Mouse (Mus musculus) spleen, adult 2 months (tissue): ENCODE results near the gene Thada.

ENCODE experiments used
- CTCF ChIP-seq: fragments of 200-500 bp; IDR thresholded peaks from 2 replicates; pipeline ENCODE4 v1.5.1; 2011; ENCODE audit warnings: mild to moderate bottlenecking, inconsistent platforms; ENCODE audit not compliant: insufficient read depth, insufficient read length, insufficient replicate concordance; ENCODE audit errors: extremely low read depth
- POLR2A ChIP-seq: fragments of 200-500 bp; IDR thresholded peaks from 2 replicates; pipeline ENCODE4 v1.6.1; 2011; ENCODE audit warnings: low read depth, low read length, inconsistent platforms

- TF ChIP-seq CTCF, result no peak
- TF ChIP-seq POLR2A, result no peak
These were observed 103.3 kb downstream of the Thada start for GRCm38 (mm10) chr17:84362581-84363286.
